Mouse (Mus musculus) liver, embryonic 15.5 days (tissue): Measurements from ENCODE around the gene Pecr. TPM values are rescaled to one million over a fixed set of nuclear protein-coding genes. Genes with fewer than 3 reads are reported as not detected.

Experiments
- ATAC-seq: fragments of 200-750 bp; cut with Nextera tagmentation; 2 replicates; pipeline ENCODE4 v1.8.0; 2017; ENCODE audit warnings: moderate number of reproducible peaks, mild to moderate bottlenecking, moderate library complexity; ENCODE audit not compliant: insufficient read depth
- H3K27ac ChIP-seq: fragments of 300-500 bp; sonication (generic); replicated peaks from 2 replicates; pipeline ENCODE4 v1.5.1; 2015; ENCODE audit warnings: mild to moderate bottlenecking, inconsistent platforms
- H3K27me3 ChIP-seq: fragments of 300-500 bp; sonication (generic); 2 replicates; pipeline ENCODE4 v1.6.1; 2015; ENCODE audit warnings: mild to moderate bottlenecking, inconsistent platforms
- H3K36me3 ChIP-seq: fragments of 300-500 bp; sonication (generic); replicated peaks from 2 replicates; pipeline ENCODE4 v1.6.1; 2015; ENCODE audit warnings: moderate library complexity, mild to moderate bottlenecking, inconsistent platforms
- H3K4me1 ChIP-seq: fragments of 300-500 bp; sonication (generic); replicated peaks from 2 replicates; pipeline ENCODE4 v1.6.1; 2015; ENCODE audit warnings: inconsistent platforms
- H3K4me2 ChIP-seq: fragments of 300-500 bp; sonication (generic); 2 replicates; pipeline ENCODE4 v1.6.1; 2015; ENCODE audit warnings: moderate library complexity, mild to moderate bottlenecking, inconsistent platforms
- H3K4me3 ChIP-seq: fragments of 300-500 bp; sonication (generic); replicated peaks from 2 replicates; pipeline ENCODE4 v1.5.1; 2015; ENCODE audit warnings: mild to moderate bottlenecking, inconsistent platforms
- H3K9ac ChIP-seq: fragments of 300-500 bp; sonication (generic); 2 replicates; pipeline ENCODE4 v1.6.1; 2015; ENCODE audit warnings: moderate library complexity, mild to moderate bottlenecking, inconsistent platforms
- H3K9me3 ChIP-seq: fragments of 300-500 bp; sonication (generic); replicated peaks from 2 replicates; pipeline ENCODE4 v1.6.1; 2016; ENCODE audit warnings: inconsistent platforms
- WGBS: fragments of 180-500 bp; shearing (Covaris S2); methylation state at CpG from one replicate; pipeline ENCODE4 v1.1.7; 2015; ENCODE audit warnings: mixed read lengths; ENCODE audit not compliant: insufficient replicate concordance; 5-methylcytosine and 5-hydroxymethylcytosine counted together
- polyA plus RNA-seq: library from polyadenylated mRNA; unstranded; fragments of >200 nt; fragmentation: Nextera tagmentation; extraction: Ambion mirVana; gene quantifications from 2 replicates; pipeline ENCODE4 v1.2.1, GENCODE M21; 2015

The Pecr gene
- polyA plus RNA-seq, 1 experiment from 2014 or later, result 66.1 TPM

GRCm38 (mm10) chr1:72287893-72288292 lies 3.8 kb upstream of the Pecr start:
- H3K9ac ChIP-seq, result no peak overlapping the region
- H3K27ac ChIP-seq, result peak overlapping the region; percentile 69
- no peaks in the 10 kb centered on the region for H3K9me3 ChIP-seq
- peaks cover 27% of the 10 kb centered on the region for H3K27me3 ChIP-seq
- 38% methylated on average over 4 of the region's 4 CpGs for WGBS
- ATAC-seq, result no peak
- no peak overlapping the region for H3K4me3 ChIP-seq
- H3K4me1 ChIP-seq, result peaks cover 18% of the 10 kb centered on the region
- peak overlapping the region; percentile 29; the same call in 1 of the 2 replicates for H3K4me2 ChIP-seq
- no peaks in the 10 kb centered on the region for H3K36me3 ChIP-seq

- 36% methylated on average over 5 of the region's 5 CpGs for WGBS
- H3K27ac ChIP-seq, result no peak overlapping the region
- H3K9me3 ChIP-seq, result no peaks in the 10 kb centered on the region
- H3K4me1 ChIP-seq, result peaks cover 22% of the 10 kb centered on the region
- H3K36me3 ChIP-seq, result no peaks in the 10 kb centered on the region
- no peak overlapping the region for H3K4me2 ChIP-seq
- no peak overlapping the region for H3K4me3 ChIP-seq
- no peak for ATAC-seq
- H3K9ac ChIP-seq, result no peak overlapping the region
- peaks cover 27% of the 10 kb centered on the region for H3K27me3 ChIP-seq
These were observed 2.8 kb upstream of the Pecr start for GRCm38 (mm10) chr1:72286904-72287303.

- Histone ChIP-seq H3K9me3 (no peaks in the 10 kb centered on the region), H3K27ac (no peak overlapping the region), H3K9ac (no peak overlapping the region), H3K4me1 (peaks cover 29% of the 10 kb centered on the region), H3K4me3 (peak overlapping the region; percentile 65; the same call in 1 of the 2 replicates), H3K36me3 (no peaks in the 10 kb centered on the region), H3K4me2 (peak overlapping the region; percentile 92), H3K27me3 (peaks cover 27% of the 10 kb centered on the region)
- WGBS, result 3% methylated on average over 5 of the region's 5 CpGs
- ATAC-seq, result no peak
These were observed 425 bp upstream of the Pecr start for GRCm38 (mm10) chr1:72284539-72284938.

- Histone ChIP-seq H3K4me1 (peaks cover 25% of the 10 kb centered on the region), H3K4me3 (no peak overlapping the region), H3K27ac (no peak overlapping the region), H3K27me3 (peaks cover 27% of the 10 kb centered on the region), H3K36me3 (no peaks in the 10 kb centered on the region), H3K9me3 (no peaks in the 10 kb centered on the region), H3K4me2 (peak overlapping the region; percentile 92; the same call in 1 of the 2 replicates), H3K9ac (no peak overlapping the region)
- ATAC-seq, result no peak
- WGBS, result 21% methylated on average over 1 of the region's 1 CpGs
These were observed 1.5 kb downstream of the Pecr start for GRCm38 (mm10) chr1:72282604-72283003.

- peaks cover 11% of the 10 kb centered on the region for H3K4me1 ChIP-seq
- no peak overlapping the region for H3K9ac ChIP-seq
- no peak overlapping the region for H3K27ac ChIP-seq
- peaks cover 18% of the 10 kb centered on the region for H3K36me3 ChIP-seq
- no peak overlapping the region for H3K4me3 ChIP-seq
- H3K27me3 ChIP-seq, result no peaks in the 10 kb centered on the region
- H3K4me2 ChIP-seq, result no peak overlapping the region
- H3K9me3 ChIP-seq, result no peaks in the 10 kb centered on the region
- no peak for ATAC-seq
- WGBS, result 75% methylated on average over 3 of the region's 3 CpGs
These were observed 6.0 kb downstream of the Pecr start for GRCm38 (mm10) chr1:72278085-72278484.

GRCm38 (mm10) chr1:72263099-72263498 lies 21.0 kb downstream of the Pecr start:
- Histone ChIP-seq H3K9ac (no peak overlapping the region), H3K9me3 (no peaks in the 10 kb centered on the region), H3K36me3 (0 out of 2 replicates have a peak, but pooled peaks cover 6% of the 10 kb centered on the region), H3K4me3 (no peak overlapping the region), H3K27ac (no peak overlapping the region), H3K4me1 (peaks cover 8% of the 10 kb centered on the region; the same call in 1 of the 2 replicates), H3K4me2 (no peak overlapping the region), H3K27me3 (no peaks in the 10 kb centered on the region)
- ATAC-seq, result no peak; the same call in 1 of the 2 replicates
- WGBS, result 74% methylated on average over 3 of the region's 3 CpGs

- Histone ChIP-seq H3K9me3 (no peaks in the 10 kb centered on the region), H3K27me3 (no peaks in the 10 kb centered on the region), H3K27ac (no peak overlapping the region), H3K4me2 (peak overlapping the region; percentile 68; the same call in 1 of the 2 replicates), H3K9ac (no peak overlapping the region), H3K4me1 (peaks cover 32% of the 10 kb centered on the region), H3K36me3 (0 out of 2 replicates have a peak, but pooled peaks cover 6% of the 10 kb centered on the region), H3K4me3 (no peak overlapping the region)
- WGBS, result 73% methylated on average over 9 of the region's 9 CpGs
- no peak for ATAC-seq
These were observed 27.5 kb downstream of the Pecr start for GRCm38 (mm10) chr1:72256381-72257256.

GRCm38 (mm10) chr1:72255854-72256175 lies 28.3 kb downstream of the Pecr start:
- H3K27me3 ChIP-seq, result no peaks in the 10 kb centered on the region
- 0 out of 2 replicates have a peak, but pooled peaks cover 3% of the 10 kb centered on the region for H3K36me3 ChIP-seq
- peak overlapping the region; percentile 68 for H3K4me2 ChIP-seq
- H3K4me1 ChIP-seq, result peaks cover 32% of the 10 kb centered on the region
- no peak for ATAC-seq
- no peaks in the 10 kb centered on the region for H3K9me3 ChIP-seq
- H3K4me3 ChIP-seq, result no peak overlapping the region
- 40% methylated on average over 11 of the region's 11 CpGs for WGBS
- H3K9ac ChIP-seq, result peak overlapping the region; percentile 17; the same call in 1 of the 2 replicates
- H3K27ac ChIP-seq, result peak overlapping the region; percentile 84

- Histone ChIP-seq H3K4me1 (peaks cover 32% of the 10 kb centered on the region), H3K4me3 (peak overlapping the region; percentile 43), H3K27me3 (no peaks in the 10 kb centered on the region), H3K4me2 (peak overlapping the region; percentile 68), H3K36me3 (no peaks in the 10 kb centered on the region), H3K27ac (peak overlapping the region; percentile 84), H3K9ac (peak overlapping the region; percentile 54; the same call in 1 of the 2 replicates), H3K9me3 (no peaks in the 10 kb centered on the region)
- WGBS, result 1% methylated on average over 15 of the region's 15 CpGs
- peak; percentile 92 for ATAC-seq
These were observed 28.9 kb downstream of the Pecr start for GRCm38 (mm10) chr1:72255062-72255853.

GRCm38 (mm10) chr1:72254545-72255061 lies 29.5 kb downstream of the Pecr start:
- Histone ChIP-seq H3K9me3 (no peaks in the 10 kb centered on the region), H3K4me2 (peak overlapping the region; percentile 68), H3K4me1 (peaks cover 32% of the 10 kb centered on the region), H3K4me3 (peak overlapping the region; percentile 43), H3K9ac (peak overlapping the region; percentile 54), H3K27ac (peak overlapping the region; percentile 84), H3K27me3 (no peaks in the 10 kb centered on the region), H3K36me3 (no peaks in the 10 kb centered on the region)
- WGBS, result under 1% methylated on average over 35 of the region's 35 CpGs
- ATAC-seq, result peak; percentile 68
